Mouse (Mus musculus) retina, adult 2 months (tissue): ENCODE data around the gene Olfr136.

Source experiments
- DNase-seq: peaks from one replicate; pipeline ENCODE4 v3.0.0-alpha.2; 2012; ENCODE audit warnings: low read depth, low spot score

Gene Olfr136

DNA sequence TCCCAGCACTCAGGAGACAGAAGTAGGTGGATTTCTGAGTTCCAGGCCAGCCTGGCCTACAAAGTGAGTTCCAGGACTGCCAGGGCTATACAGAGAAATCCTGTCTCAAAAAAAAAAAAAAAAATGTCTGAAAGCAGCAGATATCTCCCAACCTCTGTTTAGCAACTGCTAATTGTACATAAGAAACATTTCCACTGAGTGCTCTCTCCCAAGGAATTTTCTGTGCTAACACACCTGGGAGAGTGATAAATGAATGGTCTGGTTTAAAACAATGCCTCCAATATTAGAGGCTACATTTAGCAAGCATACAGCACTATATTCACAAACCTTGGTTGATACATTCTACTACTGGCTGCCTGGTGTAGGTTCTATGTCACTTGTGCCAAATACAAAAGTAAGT lies at the start of gene Olfr136:
Gene Olfr136 (plus strand): TSS at position 301 of the 400 bp plus-strand sequence.
- no peak for DNase-seq

- no peak for DNase-seq
Measured at GRCm38 (mm10) chr17:38307470-38307869, 22.2 kb upstream of the Olfr136 start, which contains the start of gene Olfr137. Gene Olfr137, minus strand, starts transcription at chr17:38307570.
